8 mouse cellular contexts compared by ENCODE assay signal in the genomic region with DNA sequence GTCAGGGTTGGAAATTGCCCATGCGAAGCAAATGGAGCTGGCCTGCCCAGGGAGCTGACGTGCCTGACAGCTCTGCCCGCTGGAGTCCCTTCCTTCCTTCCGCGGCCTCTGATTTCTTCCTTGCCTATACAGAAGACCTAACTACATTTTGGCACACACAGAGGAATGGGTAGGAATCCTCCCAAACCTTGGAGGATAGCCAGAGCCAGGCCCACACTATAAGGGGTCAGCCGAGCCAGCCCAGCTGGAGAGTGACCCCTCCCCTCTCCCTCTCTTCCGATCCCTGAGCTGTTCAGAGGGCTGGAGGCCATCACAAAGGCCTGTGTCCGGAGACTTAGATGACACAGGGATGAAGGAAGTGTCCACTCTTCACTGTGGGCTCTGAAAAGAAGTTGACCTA. TPM values are rescaled to one million over a fixed set of nuclear protein-coding genes. Genes with fewer than 3 reads are reported as not detected.
DNase-seq lines count a peak whose midpoint lies in the region; ATAC-seq lines count a peak whose summit lies in the region.

No protein-coding gene starts in this region.

- H3K9ac ChIP-seq in kidney, embryonic 15.5 days = 0 out of 2 replicates have a peak overlapping the region, but pooled peaks have one; percentile 11
- H3K9ac ChIP-seq in midbrain, embryonic 12.5 days (replicated peaks) = peak overlapping the region; percentile 69; the same call in 1 of the 2 replicates

- WGBS in kidney, embryonic 15.5 days = 3% methylated on average over 8 of the region's 8 CpGs
- 5% methylated on average over 8 of the region's 8 CpGs for WGBS in midbrain, embryonic 12.5 days

- peaks cover 14% of the 10 kb centered on the region for H3K4me1 ChIP-seq in megakaryocyte, embryonic 14.5 days
- peaks cover 39% of the 10 kb centered on the region for H3K4me1 ChIP-seq in kidney, embryonic 15.5 days
- peaks cover 29% of the 10 kb centered on the region for H3K4me1 ChIP-seq in midbrain, embryonic 12.5 days

- H3K9me3 ChIP-seq in megakaryocyte, embryonic 14.5 days = peaks cover 19% of the 10 kb centered on the region
- no peaks in the 10 kb centered on the region for H3K9me3 ChIP-seq in kidney, embryonic 15.5 days (replicated peaks)
- H3K9me3 ChIP-seq in midbrain, embryonic 12.5 days = no peaks in the 10 kb centered on the region

- no peak for ATAC-seq in megakaryocyte, adult 5-6 weeks (ENCODE audit: poor library complexity, severe bottlenecking)
- peak; percentile 46 for ATAC-seq in kidney, embryonic 15.5 days (replicated peaks; ENCODE audit: low FRiP score)
- peak; percentile 63 for ATAC-seq in midbrain, embryonic 12.5 days (ENCODE audit: low FRiP score, low read depth)

- peak overlapping the region; percentile 83 for H3K27ac ChIP-seq in kidney, embryonic 15.5 days
- peak overlapping the region; percentile 76; the same call in 1 of the 2 replicates for H3K27ac ChIP-seq in midbrain, embryonic 12.5 days (replicated peaks)

- H3K4me3 ChIP-seq in megakaryocyte, embryonic 14.5 days (replicated peaks) = peak overlapping the region; percentile 82
- H3K4me3 ChIP-seq in kidney, embryonic 15.5 days (replicated peaks) = peak overlapping the region; percentile 63
- peak overlapping the region; percentile 74 for H3K4me3 ChIP-seq in midbrain, embryonic 12.5 days

- peak; percentile 4 for DNase-seq in heart, adult 8-10 months (ENCODE audit: low spot score)
- DNase-seq in layer of hippocampus, postnatal 36 days = no peak
- no peak for DNase-seq in gastrocnemius, postnatal 10 days
- DNase-seq in adipocyte (ENCODE audit: low spot score) = no peak

- peaks cover 51% of the 10 kb centered on the region for H3K27me3 ChIP-seq in megakaryocyte, embryonic 14.5 days (replicated peaks)
- H3K27me3 ChIP-seq in kidney, embryonic 15.5 days = peaks cover 34% of the 10 kb centered on the region
- H3K27me3 ChIP-seq in midbrain, embryonic 12.5 days = peaks cover 49% of the 10 kb centered on the region

- H3K4me2 ChIP-seq in kidney, embryonic 15.5 days = peak overlapping the region; percentile 91
- peak overlapping the region; percentile 96 for H3K4me2 ChIP-seq in midbrain, embryonic 12.5 days (replicated peaks)

- H3K36me3 ChIP-seq in megakaryocyte, embryonic 14.5 days (replicated peaks; ENCODE audit: low read length) = no peaks in the 10 kb centered on the region
- no peaks in the 10 kb centered on the region for H3K36me3 ChIP-seq in kidney, embryonic 15.5 days
- H3K36me3 ChIP-seq in midbrain, embryonic 12.5 days = no peaks in the 10 kb centered on the region

RNA-seq across cellular contexts. Expression of a gene that starts 0.5 kb away (rescaled TPM):
- polyA plus RNA-seq in megakaryocyte, embryonic 14.5 days (2012; ENCODE audit: insufficient read depth, low replicate concordance) = not detected in 2 replicates
- total RNA-seq in megakaryocyte, adult 5-6 weeks (2015) = not detected in 2 replicates
- total RNA-seq in megakaryocyte, adult 5-6 weeks (2017) = not detected in 2 replicates
- 1 to 10 TPM; 5.2 to 7.5 (median 6.1) TPM for total RNA-seq in heart, adult 8-10 months (2022)
- polyA plus RNA-seq in kidney, embryonic 15.5 days (2015; fragmentation: Nextera tagmentation; extraction: Ambion mirVana) = 23.2 and 24.1 TPM in 2 replicates
- polyA plus RNA-seq in midbrain, embryonic 12.5 days (2016; fragmentation: Nextera tagmentation; extraction: Ambion mirVana) = 18.2 and 22.3 TPM in 2 replicates
- 10 to 100 TPM; 10.2 to 10.5 TPM for total RNA-seq in layer of hippocampus, postnatal 36 days (2021)
- total RNA-seq in gastrocnemius, postnatal 10 days (2021) = 1 to 10 TPM; 3.2 to 3.3 TPM

Comparison
In these comparisons a context has a peak if more than half of its experiments do, and no peak if none do; other contexts are left out.
1. RNA of a gene that starts 0.5 kb away (total RNA-seq): 10.2 to 10.5 TPM in layer of hippocampus, postnatal 36 days, 5.2 to 7.5 TPM in heart, adult 8-10 months and 3.2 to 3.3 TPM in gastrocnemius, postnatal 10 days; not detected in megakaryocyte, adult 5-6 weeks; every median in the first group is over 4 times any median in the second.
2. Peak in every context shown above with its lines, with median percentiles within 50 percentile points of each other: H3K4me3 ChIP-seq.